Mouse (Mus musculus) bone marrow, adult 2 months (tissue): ENCODE measurements around the gene Mgat4b.

Experiments used
- CTCF ChIP-seq: fragments of 200-500 bp; IDR thresholded peaks from 2 replicates; pipeline ENCODE4 v1.5.1; 2011; ENCODE audit warnings: low read length, control low read depth; ENCODE audit not compliant: control insufficient read depth, insufficient read depth
- POLR2A ChIP-seq: fragments of 200-500 bp; IDR thresholded peaks from 2 replicates; pipeline ENCODE4 v1.6.1; 2011; ENCODE audit warnings: low read depth, mild to moderate bottlenecking, control low read depth, low read length, borderline replicate concordance; ENCODE audit not compliant: control insufficient read depth

DNA sequence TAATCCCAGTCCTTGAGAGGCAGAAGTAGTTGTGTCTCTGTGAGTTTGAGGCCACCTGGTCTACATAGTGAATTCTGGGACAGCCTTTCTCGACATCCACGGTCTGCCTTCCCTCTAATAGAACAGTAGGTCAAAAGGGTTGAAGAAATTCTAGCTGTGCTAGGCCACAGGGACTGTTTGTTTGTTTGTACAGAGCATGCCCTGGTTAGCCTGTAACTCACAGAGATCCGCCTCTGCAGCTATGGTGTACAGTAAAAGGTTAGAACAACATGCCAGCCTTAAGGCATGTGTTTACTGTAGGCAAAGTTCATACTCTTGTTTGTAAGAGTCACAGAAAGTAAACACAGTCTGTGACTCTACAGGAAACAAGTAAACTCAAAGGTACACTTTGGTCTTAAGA lies 25.9 kb upstream of the Mgat4b start:
- no peak for TF ChIP-seq CTCF
- TF ChIP-seq POLR2A, result no peak
